Mouse (Mus musculus) layer of hippocampus, postnatal 10 days (tissue): ENCODE measurements around the gene Flrt1. TPM values are rescaled to one million over a fixed set of nuclear protein-coding genes. Genes with fewer than 3 reads are reported as not detected.

Experiments used
- total RNA-seq, 2 experiments: library from RNA; stranded (reverse); gene quantifications; 2 replicates each; pipeline ENCODE4 v1.2.3; 2021

The Flrt1 gene
- total RNA-seq, 2 experiments from 2014 or later, result 27.9 to 28.4 TPM

Other genes starting within 250 kb of the Flrt1 start
- gene Ccdc88b, start 247.5 kb downstream of the Flrt1 start, total RNA-seq, result 1 to 10 TPM; 2.9 to 4.2 TPM
- gene Trmt112, start 196.0 kb downstream of the Flrt1 start, total RNA-seq, result 10 to 100 TPM; 42.4 to 44.5 TPM
- gene Prdx5, start 195.6 kb downstream of the Flrt1 start, total RNA-seq, result 100 to 1,000 TPM; 319 to 332 TPM
- gene Esrra, start 183.9 kb downstream of the Flrt1 start, total RNA-seq, result 10 to 100 TPM; 45.8 to 53.0 TPM
- gene Catsperz, start 180.3 kb downstream of the Flrt1 start, total RNA-seq, result 10 to 100 TPM; 10.7 to 11.5 TPM
- 10 to 100 TPM; 25.3 to 27.8 TPM for gene Kcnk4, start 171.2 kb downstream of the Flrt1 start, total RNA-seq
- gene Bad, start 163.9 kb downstream of the Flrt1 start, total RNA-seq, result 10 to 100 TPM; 34.3 to 37.7 TPM
- 10 to 100 TPM; 73.7 to 74.1 TPM for gene Gpr137, start 163.2 kb downstream of the Flrt1 start, total RNA-seq
- 100 to 1,000 TPM; 126 to 139 TPM for gene Ppp1r14b, start 130.8 kb downstream of the Flrt1 start, total RNA-seq
- gene Plcb3, start 129.3 kb downstream of the Flrt1 start, total RNA-seq, result 10 to 100 TPM; 16.4 to 18.4 TPM
- 10 to 100 TPM; 77.0 to 98.0 TPM for gene Fkbp2, start 125.2 kb downstream of the Flrt1 start, total RNA-seq
- 10 to 100 TPM; 79.5 to 82.1 TPM for gene Vegfb, start 118.1 kb downstream of the Flrt1 start, total RNA-seq
- 10 to 100 TPM; 18.1 to 21.5 TPM for gene Dnajc4, start 113.2 kb downstream of the Flrt1 start, total RNA-seq
- 10 to 100 TPM; 10.2 to 11.3 TPM for gene Nudt22, start 109.6 kb downstream of the Flrt1 start, total RNA-seq
- gene Trpt1, start 109.6 kb downstream of the Flrt1 start, total RNA-seq, result 10 to 100 TPM; 16.9 to 18.2 TPM
- 1 to 10 TPM; 5.0 to 5.2 TPM for gene Fermt3, start 86.3 kb downstream of the Flrt1 start, total RNA-seq
- 100 to 1,000 TPM; 126 to 148 TPM for gene Stip1, start 65.8 kb downstream of the Flrt1 start, total RNA-seq
- gene Macrod1, start 48.9 kb downstream of the Flrt1 start, total RNA-seq, result 1 to 10 TPM; 4.4 to 5.2 TPM
- 100 to 1,000 TPM; 202 to 240 TPM for gene Otub1, start 100.6 kb upstream of the Flrt1 start, total RNA-seq
- 100 to 1,000 TPM; 688 to 834 TPM for gene Cox8a, start 111.9 kb upstream of the Flrt1 start, total RNA-seq
- gene Naa40, start 135.5 kb upstream of the Flrt1 start, total RNA-seq, result 10 to 100 TPM; 36.3 to 45.6 TPM
- 10 to 100 TPM; 22.7 to 24.1 TPM for gene Rcor2, start 161.6 kb upstream of the Flrt1 start, total RNA-seq
- gene Mark2, start 236.1 kb upstream of the Flrt1 start, total RNA-seq, result 100 to 1,000 TPM; 102 to 110 TPM